28 mouse cellular contexts compared by ENCODE assay signal in the genomic region with DNA sequence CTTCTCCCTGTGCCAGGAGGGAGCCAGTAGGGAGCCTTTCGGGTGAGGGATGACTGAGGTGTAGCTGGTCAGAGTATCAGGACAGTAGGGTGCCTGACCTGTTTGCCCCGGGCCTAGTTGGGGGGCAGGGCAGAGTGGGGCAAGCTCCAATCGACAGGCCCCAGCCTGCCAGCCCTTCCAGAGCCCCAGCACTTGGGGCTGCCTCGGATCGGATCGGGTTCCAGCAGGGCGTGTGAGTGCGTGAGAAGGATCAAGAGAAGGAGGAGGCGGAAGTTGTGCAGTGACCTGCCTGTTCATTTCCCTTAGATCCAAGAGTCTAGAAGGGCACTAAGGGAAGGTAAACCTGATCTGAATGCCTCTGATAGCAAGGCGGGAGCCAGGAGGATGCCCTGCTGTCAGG. TPM values are rescaled to one million over a fixed set of nuclear protein-coding genes. Genes with fewer than 3 reads are reported as not detected.
DNase-seq lines count a peak whose midpoint lies in the region; ATAC-seq and TF ChIP-seq lines count a peak whose summit lies in the region.
"Had no signal": no experiment of that assay in that cellular context is flagged by ENCODE, and none has a peak within 500 bp of the region (broad histone marks: within the 10 kb centered on the region; RNA-seq: fewer than 3 reads in every experiment).

No protein-coding gene starts in this region.

- H3K9ac ChIP-seq in liver, adult 2 months (ENCODE audit: low read depth, low read length), result no peak overlapping the region
- H3K9ac ChIP-seq in liver, embryonic 11.5 days (ENCODE audit: low read depth, low read length), result no peak overlapping the region
- no peak overlapping the region for H3K9ac ChIP-seq in embryonic facial prominence, embryonic 14.5 days (ENCODE audit: low read depth, low read length)
- H3K9ac ChIP-seq in kidney, embryonic 15.5 days, result no peak overlapping the region
- H3K9ac ChIP-seq: hindbrain, embryonic 13.5 days; limb, embryonic 15.5 days; neural tube, embryonic 13.5 days had no signal

- no peaks in the 10 kb centered on the region for H3K36me3 ChIP-seq in heart, embryonic 10.5 days
- H3K36me3 ChIP-seq in liver, adult 2 months (ENCODE audit: control insufficient read depth, insufficient read depth, low read length), result no peaks in the 10 kb centered on the region
- no peaks in the 10 kb centered on the region for H3K36me3 ChIP-seq in liver, embryonic 11.5 days (ENCODE audit: control insufficient read depth, insufficient read depth, low read length)
- no peaks in the 10 kb centered on the region for H3K36me3 ChIP-seq in embryonic facial prominence, embryonic 14.5 days (ENCODE audit: control insufficient read depth, insufficient read depth, low read length)
- no peaks in the 10 kb centered on the region for H3K36me3 ChIP-seq in kidney, embryonic 15.5 days
- H3K36me3 ChIP-seq: hindbrain, embryonic 13.5 days; limb, embryonic 15.5 days; neural tube, embryonic 13.5 days had no signal

- 0 out of 2 replicates have a peak overlapping the region, but pooled peaks have one; percentile 23 for H3K27ac ChIP-seq in heart, embryonic 10.5 days
- peak overlapping the region; percentile 17; the same call in 1 of the 2 replicates for H3K27ac ChIP-seq in liver, adult 2 months (replicated peaks; ENCODE audit: insufficient read depth, low read depth, low read length)
- H3K27ac ChIP-seq in liver, embryonic 11.5 days (ENCODE audit: low read depth, low read length), result no peak overlapping the region
- H3K27ac ChIP-seq in embryonic facial prominence, embryonic 14.5 days (replicated peaks; ENCODE audit: low read depth, low read length), result no peak overlapping the region
- no peak overlapping the region for H3K27ac ChIP-seq in kidney, embryonic 15.5 days
- H3K27ac ChIP-seq: hindbrain, embryonic 13.5 days; layer of hippocampus, adult 2 months; left cerebral cortex, adult 2 months; limb, embryonic 15.5 days; neural tube, embryonic 13.5 days had no signal

- no peaks in the 10 kb centered on the region for H3K27me3 ChIP-seq in heart, embryonic 10.5 days (ENCODE audit: insufficient read depth, poor library complexity, severe bottlenecking)
- no peaks in the 10 kb centered on the region for H3K27me3 ChIP-seq in liver, adult 2 months (ENCODE audit: control insufficient read depth, insufficient read depth, low read length)
- no peaks in the 10 kb centered on the region for H3K27me3 ChIP-seq in liver, embryonic 11.5 days (replicated peaks; ENCODE audit: control insufficient read depth, insufficient read depth, low read length)
- H3K27me3 ChIP-seq in embryonic facial prominence, embryonic 14.5 days (replicated peaks; ENCODE audit: control insufficient read depth, insufficient read depth, low read length), result no peaks in the 10 kb centered on the region
- H3K27me3 ChIP-seq in kidney, embryonic 15.5 days, result no peaks in the 10 kb centered on the region
- H3K27me3 ChIP-seq: hindbrain, embryonic 13.5 days; limb, embryonic 15.5 days; neural tube, embryonic 13.5 days had no signal

- peaks cover 53% of the 10 kb centered on the region for H3K4me1 ChIP-seq in heart, embryonic 10.5 days
- H3K4me1 ChIP-seq in liver, adult 2 months (ENCODE audit: control insufficient read depth, insufficient read depth, low read length), result peaks cover 21% of the 10 kb centered on the region
- H3K4me1 ChIP-seq in liver, embryonic 11.5 days (replicated peaks; ENCODE audit: control insufficient read depth, insufficient read depth, low read length), result peaks cover 2% of the 10 kb centered on the region; the same call in 1 of the 2 replicates
- 0 out of 2 replicates have a peak, but pooled peaks cover 4% of the 10 kb centered on the region for H3K4me1 ChIP-seq in embryonic facial prominence, embryonic 14.5 days (ENCODE audit: control insufficient read depth, insufficient read depth, low read length)
- H3K4me1 ChIP-seq in kidney, embryonic 15.5 days, result peaks cover 37% of the 10 kb centered on the region
- H3K4me1 ChIP-seq: neural tube, embryonic 13.5 days had no signal

- no peaks in the 10 kb centered on the region for H3K9me3 ChIP-seq in heart, embryonic 10.5 days
- H3K9me3 ChIP-seq in liver, embryonic 11.5 days (ENCODE audit: control insufficient read depth, low read length), result no peaks in the 10 kb centered on the region
- no peaks in the 10 kb centered on the region for H3K9me3 ChIP-seq in embryonic facial prominence, embryonic 14.5 days (ENCODE audit: control insufficient read depth, low read length)
- H3K9me3 ChIP-seq in kidney, embryonic 15.5 days (replicated peaks), result no peaks in the 10 kb centered on the region
- H3K9me3 ChIP-seq: hindbrain, embryonic 13.5 days; limb, embryonic 15.5 days; neural tube, embryonic 13.5 days had no signal

- no peak overlapping the region for H3K4me3 ChIP-seq in heart, embryonic 10.5 days
- H3K4me3 ChIP-seq in liver, adult 2 months (ENCODE audit: insufficient read depth, low read depth, low read length), result no peak overlapping the region
- H3K4me3 ChIP-seq in liver, embryonic 11.5 days (ENCODE audit: low read depth, low read length), result no peak overlapping the region
- no peak overlapping the region for H3K4me3 ChIP-seq in embryonic facial prominence, embryonic 14.5 days (ENCODE audit: low read depth, low read length)
- H3K4me3 ChIP-seq in kidney, embryonic 15.5 days (replicated peaks), result no peak overlapping the region
- H3K4me3 ChIP-seq: hindbrain, embryonic 13.5 days; layer of hippocampus, adult 2 months; left cerebral cortex, adult 2 months; limb, embryonic 15.5 days; myocyte; neural tube, embryonic 13.5 days had no signal

- no peak for TF ChIP-seq POLR2A in liver, adult 2 months (IDR thresholded peaks at IDR 0.05; ENCODE audit: extremely low read depth, insufficient read depth, low read length)

- 44% methylated on average over 10 of the region's 10 CpGs for WGBS in heart, embryonic 10.5 days
- WGBS in liver, adult 2 months, result 27% methylated on average over 10 of the region's 10 CpGs
- WGBS in liver, embryonic 11.5 days, result 63% methylated on average over 10 of the region's 10 CpGs
- 36% methylated on average over 10 of the region's 10 CpGs for whole genome bisulfite sequencing in embryonic facial prominence, embryonic 14.5 days
- WGBS in kidney, embryonic 15.5 days, result 34% methylated on average over 10 of the region's 10 CpGs

- DNase-seq in heart, embryonic 10.5 days (ENCODE audit: low spot score), result no peak
- no peak for DNase-seq in heart, adult 9 months (ENCODE audit: low spot score in 2 of 2)
- peak; percentile 45 for DNase-seq in liver, adult 2 months (ENCODE audit: extremely low read depth, low read depth, low spot score)
- DNase-seq in liver, embryonic 11.5 days (ENCODE audit: low spot score), result no peak
- peak; percentile 21 for DNase-seq in R1 (ENCODE audit: low read depth, low spot score)
- DNase-seq in embryonic facial prominence, embryonic 14.5 days (ENCODE audit: low spot score), result peak; percentile 60
- DNase-seq in embryo, embryonic 9.5 days (ENCODE audit: extremely low spot score), result no peak
- DNase-seq: adrenal gland, postnatal 10 days; cerebellum, adult 8-10 months; cerebellum, postnatal 25 days; gastrocnemius, postnatal 36 days; heart, adult 18-20 months; heart, postnatal 14 days; kidney, adult 9 months; kidney, postnatal 36 days; lung, postnatal 36 days; thymus, postnatal 14 days had no signal

- ATAC-seq in liver, embryonic 11.5 days (replicated peaks; ENCODE audit: low FRiP score), result no peak
- ATAC-seq in embryonic facial prominence, embryonic 14.5 days (ENCODE audit: low read depth), result peak; percentile 47; the same call in 1 of the 2 replicates
- no peak; the same call in 1 of the 2 replicates for ATAC-seq in kidney, embryonic 15.5 days (replicated peaks; ENCODE audit: low FRiP score)
- ATAC-seq: forebrain, embryonic 14.5 days; intestine, embryonic 16.5 days had no signal

- peaks cover 4% of the 10 kb centered on the region; the same call in 1 of the 2 replicates for H3K79me2 ChIP-seq in liver, adult 2 months (ENCODE audit: control insufficient read depth, insufficient read depth, low read length)

- H3K4me2 ChIP-seq in liver, embryonic 11.5 days, result no peak overlapping the region
- H3K4me2 ChIP-seq in embryonic facial prominence, embryonic 14.5 days (ENCODE audit: low read depth, low read length), result no peak overlapping the region
- no peak overlapping the region for H3K4me2 ChIP-seq in kidney, embryonic 15.5 days
- H3K4me2 ChIP-seq: hindbrain, embryonic 13.5 days; limb, embryonic 15.5 days; midbrain, embryonic 11.5 days; neural tube, embryonic 13.5 days had no signal

- TF ChIP-seq CTCF in liver, adult 2 months (IDR thresholded peaks at IDR 0.05; ENCODE audit: low read depth, low read length), result no peak

RNA-seq across cellular contexts. Expression of gene Artn, which starts 43.4 kb away (rescaled TPM):
- polyA plus RNA-seq in heart, embryonic 10.5 days (2016; fragmentation: Nextera tagmentation; extraction: Ambion mirVana), result 0.85 and 1.3 TPM in 2 replicates
- not detected in 2 replicates for total RNA-seq in liver, adult 2 months (2014; rRNA removed)
- polyA plus RNA-seq in liver, adult 2 months (2012; rRNA removed), result 0.07 TPM in 1 of 2 replicates, not detected in the other
- polyA plus RNA-seq in liver, embryonic 11.5 days (2014; fragmentation: Nextera tagmentation; extraction: Ambion mirVana), result 0.74 and 1.2 TPM in 2 replicates
- polyA plus RNA-seq in embryonic facial prominence, embryonic 14.5 days (2014; fragmentation: Nextera tagmentation; extraction: Ambion mirVana), result 2.1 and 2.8 TPM in 2 replicates
- 2.7 and 5.0 TPM in 2 replicates for polyA plus RNA-seq in kidney, embryonic 15.5 days (2015; fragmentation: Nextera tagmentation; extraction: Ambion mirVana)
- total RNA-seq: heart, postnatal 14 days; megakaryocyte, adult 5-6 weeks had no signal

RNA-seq across cellular contexts. Expression of gene Ipo13, which starts 58.2 kb away (rescaled TPM):
- 45.9 and 57.1 TPM in 2 replicates for polyA plus RNA-seq in heart, embryonic 10.5 days (2016; fragmentation: Nextera tagmentation; extraction: Ambion mirVana)
- 3.5 and 5.2 TPM in 2 replicates for total RNA-seq in liver, adult 2 months (2014; rRNA removed)
- 16.1 and 23.5 TPM in 2 replicates for polyA plus RNA-seq in liver, adult 2 months (2012; rRNA removed)
- 42.7 and 44.2 TPM in 2 replicates for polyA plus RNA-seq in liver, embryonic 11.5 days (2014; fragmentation: Nextera tagmentation; extraction: Ambion mirVana)
- 38.2 and 40.6 TPM in 2 replicates for polyA plus RNA-seq in embryonic facial prominence, embryonic 14.5 days (2014; fragmentation: Nextera tagmentation; extraction: Ambion mirVana)
- polyA plus RNA-seq in kidney, embryonic 15.5 days (2015; fragmentation: Nextera tagmentation; extraction: Ambion mirVana), result 39.8 and 47.3 TPM in 2 replicates

Comparison
In these comparisons a context has a peak if more than half of its experiments do, and no peak if none do; other contexts are left out.
1. DNase-seq: peak in liver, adult 2 months (single experiment), R1 (single experiment) and embryonic facial prominence, embryonic 14.5 days (single experiment); none in heart, embryonic 10.5 days (single experiment), heart, adult 9 months (0 of 2), liver, embryonic 11.5 days (single experiment) and embryo, embryonic 9.5 days (single experiment).
2. H3K27ac ChIP-seq: peak in heart, embryonic 10.5 days (single experiment) and liver, adult 2 months (single experiment); none in liver, embryonic 11.5 days (single experiment), embryonic facial prominence, embryonic 14.5 days (single experiment) and kidney, embryonic 15.5 days (single experiment).